In genomic region chr8:48842991-48843930, GRCm38 (mm10) we compare ENCODE assay signal across 8 mouse cellular contexts. TPM values are rescaled to one million over a fixed set of nuclear protein-coding genes. Genes with fewer than 3 reads are reported as not detected.
DNase-seq lines count a peak whose midpoint lies in the region; ATAC-seq and TF ChIP-seq lines count a peak whose summit lies in the region.

No protein-coding gene starts in this region.

- H3K4me3 ChIP-seq in cerebellum, adult 2 months (replicated peaks; ENCODE audit: insufficient read depth, low read depth, low read length) = peak overlapping the region; percentile 82
- H3K4me3 ChIP-seq in intestine, embryonic 16.5 days (ENCODE audit: low read length) = peak overlapping the region; percentile 88
- peak overlapping the region; percentile 88 for H3K4me3 ChIP-seq in limb, embryonic 14.5 days (replicated peaks; ENCODE audit: low read length)
- H3K4me3 ChIP-seq in neural tube, embryonic 11.5 days (ENCODE audit: low read depth, low read length) = peak overlapping the region; percentile 67

- 0 out of 2 replicates have a peak, but pooled peaks have one; percentile 36 for ATAC-seq in common myeloid progenitor, adult 5-6 weeks (replicated peaks; ENCODE audit: low read depth, poor library complexity, severe bottlenecking)
- peak; percentile 69 for ATAC-seq in intestine, embryonic 16.5 days
- ATAC-seq in limb, embryonic 14.5 days (ENCODE audit: low FRiP score, low read depth) = peak; percentile 78
- peak; percentile 75 for ATAC-seq in neural tube, embryonic 11.5 days (ENCODE audit: insufficient read depth, low FRiP score, low TSS enrichment)

- H3K4me2 ChIP-seq in intestine, embryonic 16.5 days (ENCODE audit: low read depth, low read length) = peak overlapping the region; percentile 91
- peak overlapping the region; percentile 89 for H3K4me2 ChIP-seq in limb, embryonic 14.5 days (replicated peaks; ENCODE audit: low read depth, low read length, severe bottlenecking)
- H3K4me2 ChIP-seq in neural tube, embryonic 11.5 days (ENCODE audit: low read depth) = peak overlapping the region; percentile 90

- H3K9me3 ChIP-seq in intestine, embryonic 16.5 days (ENCODE audit: control insufficient read depth, low read length) = no peaks in the 10 kb centered on the region
- no peaks in the 10 kb centered on the region for H3K9me3 ChIP-seq in limb, embryonic 14.5 days (ENCODE audit: control insufficient read depth, low read length)
- H3K9me3 ChIP-seq in neural tube, embryonic 11.5 days (ENCODE audit: control insufficient read depth, low read length) = no peaks in the 10 kb centered on the region

- under 1% methylated on average over 88 of the region's 93 CpGs for WGBS in cerebellum, adult 2 months
- WGBS in intestine, embryonic 16.5 days = under 1% methylated on average over 49 of the region's 93 CpGs
- WGBS in limb, embryonic 14.5 days = under 1% methylated on average over 52 of the region's 93 CpGs
- under 1% methylated on average over 47 of the region's 93 CpGs for WGBS in neural tube, embryonic 11.5 days

- no peaks in the 10 kb centered on the region; the same call in 1 of the 2 replicates for H3K27me3 ChIP-seq in cerebellum, adult 2 months (ENCODE audit: control insufficient read depth, insufficient read depth, low read length)
- H3K27me3 ChIP-seq in intestine, embryonic 16.5 days (replicated peaks; ENCODE audit: control insufficient read depth, insufficient read depth, low read length) = no peaks in the 10 kb centered on the region
- peaks cover 24% of the 10 kb centered on the region for H3K27me3 ChIP-seq in limb, embryonic 14.5 days (ENCODE audit: control insufficient read depth, insufficient read depth, low read length)
- H3K27me3 ChIP-seq in neural tube, embryonic 11.5 days (ENCODE audit: control insufficient read depth, insufficient read depth, low read length) = 0 out of 2 replicates have a peak, but pooled peaks cover 2% of the 10 kb centered on the region

- peak overlapping the region; percentile 85 for H3K9ac ChIP-seq in intestine, embryonic 16.5 days (ENCODE audit: low read depth, low read length)
- peak overlapping the region; percentile 84 for H3K9ac ChIP-seq in limb, embryonic 14.5 days (ENCODE audit: low read depth, low read length, severe bottlenecking)
- H3K9ac ChIP-seq in neural tube, embryonic 11.5 days (ENCODE audit: low read length) = peak overlapping the region; percentile 74

- no peaks in the 10 kb centered on the region for H3K36me3 ChIP-seq in intestine, embryonic 16.5 days (ENCODE audit: control insufficient read depth, insufficient read depth, low read length)
- no peaks in the 10 kb centered on the region for H3K36me3 ChIP-seq in limb, embryonic 14.5 days (ENCODE audit: control insufficient read depth, insufficient read depth, low read length)
- no peaks in the 10 kb centered on the region for H3K36me3 ChIP-seq in neural tube, embryonic 11.5 days (ENCODE audit: control insufficient read depth, insufficient read depth, low read length)

- TF ChIP-seq POLR2A in cerebellum, adult 2 months (IDR thresholded peaks at IDR 0.05; ENCODE audit: borderline replicate concordance, insufficient read depth, low read length) = no peak
- 0 out of 2 replicates have a peak, but pooled peaks have one; percentile 9 for TF ChIP-seq POLR2A in limb, embryonic 14.5 days (IDR thresholded peaks at IDR 0.05; ENCODE audit: borderline replicate concordance, extremely low read depth, insufficient read depth, insufficient read length)

- no peaks in the 10 kb centered on the region for H3K4me1 ChIP-seq in cerebellum, adult 2 months (ENCODE audit: control insufficient read depth, insufficient read depth, low read length)
- H3K4me1 ChIP-seq in intestine, embryonic 16.5 days (ENCODE audit: control insufficient read depth, insufficient read depth, low read length) = peaks cover 17% of the 10 kb centered on the region
- H3K4me1 ChIP-seq in limb, embryonic 14.5 days (ENCODE audit: control insufficient read depth, insufficient read depth, low read length) = peaks cover 10% of the 10 kb centered on the region
- peaks cover 10% of the 10 kb centered on the region for H3K4me1 ChIP-seq in neural tube, embryonic 11.5 days (ENCODE audit: control insufficient read depth, insufficient read depth, low read length)

- TF ChIP-seq CTCF in cerebellum, adult 2 months (IDR thresholded peaks at IDR 0.05; ENCODE audit: borderline replicate concordance, insufficient read depth, low read depth, low read length) = no peak

- H3K27ac ChIP-seq in cerebellum, adult 2 months (ENCODE audit: insufficient read depth, low read length) = no peak overlapping the region
- peak overlapping the region; percentile 87 for H3K27ac ChIP-seq in intestine, embryonic 16.5 days (ENCODE audit: low read length)
- H3K27ac ChIP-seq in limb, embryonic 14.5 days (replicated peaks; ENCODE audit: low read depth, low read length) = peak overlapping the region; percentile 81
- H3K27ac ChIP-seq in neural tube, embryonic 11.5 days (ENCODE audit: low read depth, low read length) = peak overlapping the region; percentile 65

- DNase-seq in cerebellum, adult 2 months = peak; percentile 32 to 42
- no peak for DNase-seq in cerebellum, adult 9-10 months
- peak; percentile 28 for DNase-seq in gastrocnemius, postnatal 25 days
- peak; percentile 63 for DNase-seq in limb, embryonic 14.5 days (ENCODE audit: low spot score)
- peak; percentile 82 for DNase-seq in neural tube, embryonic 11.5 days (ENCODE audit: low spot score)
- peak; percentile 36 for DNase-seq in urinary bladder, postnatal 14 days (ENCODE audit: low spot score)

RNA-seq across cellular contexts. Expression of gene Tenm3, which starts 0.5 kb away (rescaled TPM):
- 5.7 and 6.2 TPM in 2 replicates for polyA plus RNA-seq in cerebellum, adult 2 months (2012; rRNA removed)
- not detected in 2 replicates for total RNA-seq in common myeloid progenitor, adult 5-6 weeks (2017)
- total RNA-seq in gastrocnemius, postnatal 25 days (2021) = 1 to 10 TPM; 4.5 to 8.0 TPM
- polyA plus RNA-seq in intestine, embryonic 16.5 days (2015; fragmentation: Nextera tagmentation; extraction: Ambion mirVana) = 10.5 and 11.3 TPM in 2 replicates
- polyA plus RNA-seq in limb, embryonic 14.5 days (2012; rRNA removed) = 38.0 and 47.6 TPM in 2 replicates
- 48.1 and 51.5 TPM in 2 replicates for polyA plus RNA-seq in limb, embryonic 14.5 days (2014; fragmentation: Nextera tagmentation; extraction: Ambion mirVana)
- 36.1 and 38.1 TPM in 2 replicates for polyA plus RNA-seq in neural tube, embryonic 11.5 days (2014; fragmentation: Nextera tagmentation; extraction: Ambion mirVana)
